Mouse (Mus musculus) limb, embryonic 15.5 days (tissue): ENCODE measurements around the gene Gm20547. TPM values are rescaled to one million over a fixed set of nuclear protein-coding genes. Genes with fewer than 3 reads are reported as not detected.

Experiments
- ATAC-seq: fragments of 200-750 bp; cut with Nextera tagmentation; 2 replicates; pipeline ENCODE4 v1.8.0; 2017; ENCODE audit warnings: low read depth, moderate TSS enrichment; ENCODE audit not compliant: insufficient number of reproducible peaks, low FRiP score, low TSS enrichment
- H3K27ac ChIP-seq: fragments of 300-500 bp; sonication (generic); 2 replicates; pipeline ENCODE4 v1.5.1; 2015; ENCODE audit warnings: moderate library complexity, mild to moderate bottlenecking, inconsistent platforms
- H3K27me3 ChIP-seq: fragments of 300-500 bp; sonication (generic); 2 replicates; pipeline ENCODE4 v1.6.1; 2015; ENCODE audit warnings: inconsistent platforms
- H3K36me3 ChIP-seq: fragments of 300-500 bp; sonication (generic); 2 replicates; pipeline ENCODE4 v1.6.1; 2015; ENCODE audit warnings: inconsistent platforms
- H3K4me1 ChIP-seq: fragments of 300-500 bp; sonication (generic); 2 replicates; pipeline ENCODE4 v1.6.1; 2015; ENCODE audit warnings: inconsistent platforms
- H3K4me2 ChIP-seq: fragments of 300-500 bp; sonication (generic); 2 replicates; pipeline ENCODE4 v1.6.1; 2015; ENCODE audit warnings: mild to moderate bottlenecking, inconsistent platforms
- H3K4me3 ChIP-seq: fragments of 300-500 bp; sonication (generic); 2 replicates; pipeline ENCODE4 v1.5.1; 2015; ENCODE audit warnings: mild to moderate bottlenecking, inconsistent platforms
- H3K9ac ChIP-seq: fragments of 300-500 bp; sonication (generic); 2 replicates; pipeline ENCODE4 v1.6.1; 2015; ENCODE audit warnings: inconsistent platforms
- H3K9me3 ChIP-seq: fragments of 300-500 bp; sonication (generic); 2 replicates; pipeline ENCODE4 v1.6.1; 2016; ENCODE audit warnings: inconsistent platforms
- WGBS: fragments of 180-500 bp; shearing (Covaris S2); methylation state at CpG from one replicate; pipeline ENCODE4 v1.1.7; 2015; 5-methylcytosine and 5-hydroxymethylcytosine counted together
- polyA plus RNA-seq: library from polyadenylated mRNA; unstranded; fragments of >200 nt; fragmentation: Nextera tagmentation; extraction: Ambion mirVana; gene quantifications from 2 replicates; pipeline ENCODE4 v1.2.1, GENCODE M21; 2015

Gm20547 gene
- polyA plus RNA-seq, 1 experiment from 2014 or later: not detected

DNA sequence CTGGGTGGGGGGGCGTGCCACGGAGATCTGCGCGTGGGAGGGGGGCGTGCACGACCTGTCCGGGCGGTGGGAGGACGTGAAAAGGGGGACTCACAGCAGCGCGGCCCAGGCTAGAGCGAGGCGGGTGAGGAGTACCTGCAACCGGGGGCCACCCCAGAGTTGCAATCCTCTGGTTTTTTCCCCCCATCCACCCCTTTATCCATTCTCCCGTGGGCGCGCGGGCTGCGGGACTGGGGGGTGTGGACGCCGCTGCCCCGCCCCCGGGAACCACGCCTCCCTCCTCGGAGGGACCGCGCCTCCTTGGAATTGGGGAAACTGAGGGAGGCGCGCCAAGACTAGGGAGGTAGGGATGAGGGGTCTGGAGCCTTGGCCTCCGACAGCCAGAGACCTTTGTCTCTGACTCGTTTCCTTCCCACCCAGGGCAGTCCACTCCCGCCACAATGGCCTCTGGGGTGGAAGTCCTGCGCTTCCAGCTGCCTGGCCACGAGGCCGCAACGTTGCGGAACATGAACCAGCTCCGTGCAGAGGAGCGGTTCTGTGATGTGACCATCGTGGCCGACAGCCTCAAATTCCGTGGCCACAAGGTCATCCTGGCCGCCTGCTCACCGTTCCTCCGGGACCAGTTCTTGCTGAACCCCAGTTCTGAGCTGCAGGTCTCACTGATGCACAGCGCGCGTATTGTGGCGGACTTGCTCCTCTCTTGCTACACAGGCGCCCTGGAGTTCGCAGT lies 13.1 kb upstream of the Gm20547 start:
- 7% methylated on average over 50 of the region's 51 CpGs for WGBS
- Histone ChIP-seq H3K36me3 (peaks cover 8% of the 10 kb centered on the region; the same call in 1 of the 2 replicates), H3K4me2 (peak overlapping the region; percentile 84), H3K9ac (peak overlapping the region; percentile 69), H3K4me3 (peak overlapping the region; percentile 74), H3K27me3 (no peaks in the 10 kb centered on the region), H3K9me3 (no peaks in the 10 kb centered on the region), H3K27ac (peak overlapping the region; percentile 93), H3K4me1 (peaks cover 37% of the 10 kb centered on the region)
- ATAC-seq: 0 out of 2 replicates have a peak, but pooled peaks have one; percentile 3

DNA sequence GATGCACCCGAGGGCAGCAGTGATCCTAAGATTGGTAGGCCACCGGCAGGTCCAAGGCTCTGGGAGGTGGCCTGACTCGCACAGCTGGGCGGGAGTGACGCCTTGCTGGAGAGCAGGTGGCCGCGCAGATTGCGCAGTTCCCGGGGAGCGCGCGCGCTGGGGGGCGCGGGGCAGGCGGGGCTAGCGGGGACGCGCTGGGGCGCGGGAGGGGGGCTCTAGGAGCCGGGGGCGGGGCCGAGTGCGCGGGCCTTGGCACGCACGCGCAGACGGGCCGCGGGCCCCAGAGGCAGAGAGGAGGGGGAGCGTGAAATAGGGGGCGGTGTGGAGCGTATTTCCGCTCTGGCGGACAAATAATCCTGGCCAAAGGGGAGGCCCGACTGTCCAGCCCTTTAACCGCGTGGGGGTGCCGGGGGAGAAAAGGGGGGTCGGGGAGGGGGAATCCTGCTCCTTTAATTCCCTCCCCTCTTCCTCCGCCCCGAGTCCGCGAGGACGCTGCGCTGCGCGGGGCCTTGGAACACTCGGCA lies 12.3 kb upstream of the Gm20547 start:
- peak overlapping the region; percentile 69 for H3K9ac ChIP-seq
- peak; percentile 91 for ATAC-seq
- peak overlapping the region; percentile 74 for H3K4me3 ChIP-seq
- H3K4me1 ChIP-seq: peaks cover 33% of the 10 kb centered on the region
- no peaks in the 10 kb centered on the region for H3K27me3 ChIP-seq
- H3K4me2 ChIP-seq: peak overlapping the region; percentile 84
- peaks cover 8% of the 10 kb centered on the region; the same call in 1 of the 2 replicates for H3K36me3 ChIP-seq
- peak overlapping the region; percentile 93 for H3K27ac ChIP-seq
- under 1% methylated on average over 40 of the region's 51 CpGs for WGBS
- no peaks in the 10 kb centered on the region for H3K9me3 ChIP-seq

DNA sequence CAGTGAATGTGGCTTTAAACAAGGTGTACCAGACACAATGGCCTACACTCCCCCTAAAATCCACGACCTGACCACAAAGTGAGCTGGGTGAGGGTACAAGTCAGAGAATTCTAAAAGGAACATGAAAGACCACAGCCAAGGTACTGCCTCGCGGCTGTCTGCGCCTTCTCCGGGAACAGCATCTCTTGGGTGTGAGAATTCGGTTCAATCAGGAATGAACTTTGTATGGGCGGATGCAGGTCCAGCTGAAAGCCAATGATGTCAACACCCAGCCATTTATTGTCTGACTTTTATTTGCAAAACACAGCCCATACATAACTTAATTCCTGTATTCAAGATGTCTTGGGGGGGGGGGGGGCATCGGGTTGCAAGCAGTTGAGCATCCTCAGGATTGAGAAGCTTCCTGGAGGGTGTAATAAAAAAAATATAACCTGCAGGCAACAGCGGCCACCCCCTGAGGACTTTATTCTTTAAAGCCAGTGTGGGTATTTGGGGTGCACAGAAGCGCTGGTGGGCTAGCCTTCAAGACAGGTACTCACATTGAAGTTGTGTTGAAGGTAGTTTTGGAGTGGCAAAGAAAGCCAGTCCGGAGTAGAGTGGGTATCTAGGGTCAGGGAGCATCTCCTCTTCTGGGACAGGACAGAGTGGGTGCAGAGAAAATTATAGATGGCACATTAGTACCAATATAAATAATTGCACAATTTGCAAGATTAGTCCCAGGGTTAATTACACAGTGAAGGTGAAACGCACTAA lies 11.4 kb upstream of the Gm20547 start:
- H3K36me3 ChIP-seq: peaks cover 8% of the 10 kb centered on the region; the same call in 1 of the 2 replicates
- 68% methylated on average over 12 of the region's 12 CpGs for WGBS
- no peak overlapping the region for H3K9ac ChIP-seq
- no peaks in the 10 kb centered on the region for H3K27me3 ChIP-seq
- H3K4me3 ChIP-seq: peak overlapping the region; percentile 74
- H3K9me3 ChIP-seq: no peaks in the 10 kb centered on the region
- no peak for ATAC-seq
- peak overlapping the region; percentile 93 for H3K27ac ChIP-seq
- peaks cover 33% of the 10 kb centered on the region for H3K4me1 ChIP-seq
- H3K4me2 ChIP-seq: peak overlapping the region; percentile 84

DNA sequence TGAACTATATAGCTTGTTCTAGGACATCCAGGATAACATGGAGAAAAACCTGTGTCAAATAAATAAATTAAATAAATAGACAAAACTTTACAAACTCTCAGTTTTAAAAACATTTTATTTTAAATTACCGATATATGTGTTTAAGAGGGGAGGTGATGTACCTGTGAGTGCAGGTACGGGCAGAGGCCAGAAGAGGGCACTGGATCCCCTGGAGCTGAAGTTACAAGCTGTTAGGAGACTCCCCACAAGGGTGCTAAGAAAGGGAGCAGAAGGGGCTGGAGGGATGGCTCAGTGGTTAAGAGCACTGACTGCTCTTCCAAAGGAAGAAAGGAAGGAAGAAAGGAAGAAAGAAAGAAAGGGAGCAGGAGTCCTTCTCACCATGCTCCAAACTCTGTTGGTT lies 9.5 kb upstream of the Gm20547 start:
- peaks cover 6% of the 10 kb centered on the region; the same call in 1 of the 2 replicates for H3K36me3 ChIP-seq
- peaks cover 22% of the 10 kb centered on the region for H3K4me1 ChIP-seq
- no peak overlapping the region for H3K4me3 ChIP-seq
- ATAC-seq: no peak
- H3K9me3 ChIP-seq: no peaks in the 10 kb centered on the region
- no peak overlapping the region for H3K27ac ChIP-seq
- no peaks in the 10 kb centered on the region for H3K27me3 ChIP-seq
- H3K9ac ChIP-seq: no peak overlapping the region
- H3K4me2 ChIP-seq: no peak overlapping the region
- WGBS: 91% methylated on average over 2 of the region's 2 CpGs

GRCm38 (mm10) chr17:34890074-34890743 lies 8.4 kb upstream of the Gm20547 start:
- Histone ChIP-seq H3K36me3 (no peaks in the 10 kb centered on the region), H3K9ac (no peak overlapping the region), H3K4me1 (peaks cover 10% of the 10 kb centered on the region), H3K4me3 (no peak overlapping the region), H3K27me3 (no peaks in the 10 kb centered on the region), H3K4me2 (no peak overlapping the region), H3K27ac (no peak overlapping the region), H3K9me3 (no peaks in the 10 kb centered on the region)
- ATAC-seq: no peak
- 84% methylated on average over 12 of the region's 12 CpGs for WGBS

GRCm38 (mm10) chr17:34887942-34888341 lies 6.1 kb upstream of the Gm20547 start:
- no peak for ATAC-seq
- no peaks in the 10 kb centered on the region for H3K9me3 ChIP-seq
- H3K4me1 ChIP-seq: 0 out of 2 replicates have a peak, but pooled peaks cover 5% of the 10 kb centered on the region
- H3K27me3 ChIP-seq: no peaks in the 10 kb centered on the region
- H3K27ac ChIP-seq: no peak overlapping the region
- H3K4me3 ChIP-seq: no peak overlapping the region
- no peaks in the 10 kb centered on the region for H3K36me3 ChIP-seq
- 87% methylated on average over 5 of the region's 5 CpGs for WGBS
- no peak overlapping the region for H3K4me2 ChIP-seq
- no peak overlapping the region for H3K9ac ChIP-seq

DNA sequence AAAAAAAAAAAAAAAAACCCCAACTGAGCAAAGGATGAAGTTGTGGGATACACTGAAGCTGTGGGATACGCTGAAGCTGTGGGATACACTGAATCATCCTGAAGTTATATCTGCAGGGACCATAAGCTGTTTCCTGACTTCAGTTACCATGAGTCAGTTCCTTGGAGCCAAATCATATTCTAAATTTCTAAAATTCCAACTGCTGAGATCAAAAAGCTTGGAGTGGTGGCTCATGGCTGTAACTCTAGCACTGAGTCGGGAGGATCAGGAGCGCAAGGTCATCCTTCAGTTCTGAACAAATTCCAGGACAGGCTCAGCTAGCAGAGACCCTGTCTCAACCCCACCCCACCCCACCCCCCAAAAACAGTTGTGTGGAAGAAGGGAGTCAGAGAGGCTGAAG lies 3.8 kb upstream of the Gm20547 start:
- Histone ChIP-seq H3K36me3 (no peaks in the 10 kb centered on the region), H3K9me3 (no peaks in the 10 kb centered on the region), H3K4me2 (no peak overlapping the region), H3K4me3 (no peak overlapping the region), H3K4me1 (peaks cover 5% of the 10 kb centered on the region; the same call in 1 of the 2 replicates), H3K9ac (no peak overlapping the region), H3K27ac (no peak overlapping the region), H3K27me3 (peaks cover 5% of the 10 kb centered on the region)
- WGBS: 54% methylated on average over 3 of the region's 3 CpGs
- no peak for ATAC-seq

DNA sequence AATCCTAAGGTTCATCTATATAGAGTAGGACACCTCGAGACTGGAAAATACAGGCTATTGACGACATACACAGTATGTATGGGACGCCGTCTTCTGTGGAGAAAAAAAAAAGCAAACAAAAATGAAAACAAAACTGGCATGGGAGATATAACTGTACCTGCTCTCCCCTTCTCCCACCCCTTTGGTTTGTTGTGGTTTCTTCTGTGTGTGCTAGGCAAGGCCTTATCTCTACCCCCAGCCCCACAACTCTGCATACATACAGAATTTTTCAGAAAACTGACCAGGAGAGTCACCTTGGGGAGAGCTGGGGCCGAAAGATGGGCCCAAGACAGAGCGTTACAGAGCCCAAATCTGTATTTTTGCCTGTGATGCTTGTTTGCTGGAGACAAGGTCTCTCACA lies 2.9 kb upstream of the Gm20547 start:
- peaks cover 5% of the 10 kb centered on the region; the same call in 1 of the 2 replicates for H3K4me1 ChIP-seq
- no peak for ATAC-seq
- no peak overlapping the region for H3K4me3 ChIP-seq
- H3K36me3 ChIP-seq: no peaks in the 10 kb centered on the region
- no peak overlapping the region for H3K27ac ChIP-seq
- H3K9ac ChIP-seq: no peak overlapping the region
- WGBS: 87% methylated on average over 6 of the region's 6 CpGs
- peaks cover 5% of the 10 kb centered on the region for H3K27me3 ChIP-seq
- H3K4me2 ChIP-seq: no peak overlapping the region
- no peaks in the 10 kb centered on the region for H3K9me3 ChIP-seq

DNA sequence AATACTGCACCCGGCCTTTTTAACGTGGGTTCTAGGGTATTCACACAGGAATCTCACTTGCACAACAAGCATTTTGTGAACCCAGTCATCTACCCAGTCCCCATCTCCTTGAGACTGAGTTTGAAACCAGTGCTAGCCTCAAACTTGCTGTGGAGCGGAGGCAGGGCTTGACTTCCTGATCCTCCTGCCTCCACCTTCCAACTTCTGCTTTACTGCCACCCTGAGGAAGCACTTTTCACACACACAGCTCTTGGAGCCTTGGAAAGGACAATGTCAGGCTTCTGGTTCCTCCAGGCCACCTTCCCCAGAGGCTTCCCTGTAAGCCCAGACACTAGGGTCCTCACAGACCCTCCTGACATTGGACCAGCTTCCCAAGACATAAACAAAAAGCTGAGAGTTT lies 1.5 kb upstream of the Gm20547 start:
- Histone ChIP-seq H3K27ac (no peak overlapping the region), H3K9ac (no peak overlapping the region), H3K4me3 (no peak overlapping the region), H3K4me2 (no peak overlapping the region), H3K4me1 (peaks cover 5% of the 10 kb centered on the region; the same call in 1 of the 2 replicates), H3K9me3 (no peaks in the 10 kb centered on the region), H3K27me3 (peaks cover 5% of the 10 kb centered on the region), H3K36me3 (no peaks in the 10 kb centered on the region)
- no peak for ATAC-seq
- 61% methylated on average over 3 of the region's 3 CpGs for WGBS

DNA sequence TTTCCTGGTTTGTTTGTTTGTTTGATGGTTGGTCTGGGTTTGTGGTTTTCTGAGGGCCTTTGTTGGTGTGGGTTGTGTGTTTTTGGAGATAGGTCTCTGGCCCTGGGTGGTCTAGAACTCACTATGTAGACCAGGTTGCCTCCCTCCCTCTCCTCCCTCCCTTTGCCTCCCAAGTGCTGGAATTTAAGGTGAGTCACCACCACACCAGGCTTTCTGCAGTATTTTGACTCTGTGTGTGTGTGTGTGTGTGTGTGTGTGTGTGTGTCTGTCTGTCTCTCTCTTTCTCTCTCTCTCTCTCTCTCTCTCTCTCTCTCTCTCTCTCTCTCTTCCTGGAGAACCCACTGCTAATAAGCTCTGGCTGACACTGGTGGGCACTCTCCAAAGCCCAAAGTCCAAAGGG lies 676 bp downstream of the Gm20547 start:
- Histone ChIP-seq H3K27ac (no peak overlapping the region), H3K9me3 (no peaks in the 10 kb centered on the region), H3K4me3 (no peak overlapping the region), H3K4me2 (no peak overlapping the region), H3K4me1 (peaks cover 5% of the 10 kb centered on the region; the same call in 1 of the 2 replicates), H3K36me3 (no peaks in the 10 kb centered on the region), H3K27me3 (peaks cover 5% of the 10 kb centered on the region), H3K9ac (no peak overlapping the region)
- no peak for ATAC-seq

GRCm38 (mm10) chr17:34879336-34879879 lies 2.4 kb downstream of the Gm20547 start, which contains the start of gene Zbtb12:
Gene Zbtb12 (plus strand): TSS chr17:34879483.
- H3K4me2 ChIP-seq: no peak within 1 kb of the TSS
- H3K27me3 ChIP-seq: peaks cover 5% of the 10 kb centered on the region
- no peak within 1 kb of the TSS for H3K9ac ChIP-seq
- H3K36me3 ChIP-seq: no peaks in the 10 kb centered on the region
- peaks cover 5% of the 10 kb centered on the region; the same call in 1 of the 2 replicates for H3K4me1 ChIP-seq
- no peak within 1 kb of the TSS for H3K27ac ChIP-seq
- no peaks in the 10 kb centered on the region for H3K9me3 ChIP-seq
- ATAC-seq: no peak
- 41% methylated on average over 11 of the region's 11 CpGs for WGBS
- H3K4me3 ChIP-seq: no peak within 1 kb of the TSS
